Mouse (Mus musculus) myocyte (in vitro differentiated cells): ENCODE measurements around the gene Tmx2.

ENCODE experiments used
- CEBPB ChIP-seq: IDR thresholded peaks from 2 replicates; pipeline ENCODE4 v1.6.1; 2011; ENCODE audit warnings: mild to moderate bottlenecking, moderate library complexity; ENCODE audit not compliant: poor library complexity, insufficient read depth, severe bottlenecking
- E2F4 ChIP-seq: IDR thresholded peaks from one replicate; pipeline ENCODE4 v1.6.1; 2011; ENCODE audit warnings: mild to moderate bottlenecking, control low read depth, moderate library complexity; ENCODE audit not compliant: insufficient read depth
- MAX ChIP-seq: IDR thresholded peaks from one replicate; pipeline ENCODE4 v1.6.1; 2011; ENCODE audit warnings: low read depth, mild to moderate bottlenecking, control low read depth
- MYOD1 ChIP-seq, 3 experiments: IDR thresholded peaks; one replicate each; pipeline ENCODE4 v1.6.1; 2011; ENCODE audit warnings: control low read depth in 2 of 3, low read depth in 2 of 3, mild to moderate bottlenecking in 2 of 3, moderate library complexity in 1 of 3; ENCODE audit not compliant: insufficient read length in 2 of 3, control insufficient read depth in 1 of 3
- MYOG ChIP-seq, 3 experiments: IDR thresholded peaks; one replicate each; pipeline ENCODE4 v1.6.1; 2011; ENCODE audit warnings: control low read depth in 2 of 3, low read depth in 2 of 3, mild to moderate bottlenecking in 2 of 3; ENCODE audit not compliant: insufficient read length in 2 of 3, control insufficient read depth in 1 of 3, insufficient read depth in 1 of 3
- POLR2A ChIP-seq: IDR thresholded peaks from one replicate; pipeline ENCODE4 v1.6.1; 2011; ENCODE audit warnings: low read depth, mild to moderate bottlenecking, control low read depth, moderate library complexity; ENCODE audit not compliant: insufficient read length
- POLR2AphosphoS2 ChIP-seq: IDR thresholded peaks from one replicate; pipeline ENCODE4 v1.6.1; 2011; ENCODE audit warnings: low read depth, control low read depth; ENCODE audit not compliant: insufficient read length
- REST ChIP-seq: IDR thresholded peaks from one replicate; pipeline ENCODE4 v1.6.1; 2011; ENCODE audit warnings: mild to moderate bottlenecking, control low read depth, moderate library complexity; ENCODE audit not compliant: insufficient read depth, insufficient read length
- SRF ChIP-seq: IDR thresholded peaks from one replicate; pipeline ENCODE4 v1.6.1; 2011; ENCODE audit warnings: low read depth; ENCODE audit not compliant: control insufficient read depth, insufficient read length
- TCF12 ChIP-seq: IDR thresholded peaks from one replicate; pipeline ENCODE4 v1.6.1; 2011; ENCODE audit warnings: mild to moderate bottlenecking, control low read depth; ENCODE audit not compliant: poor library complexity, insufficient read depth, severe bottlenecking
- TCF3 ChIP-seq: IDR thresholded peaks from one replicate; pipeline ENCODE4 v1.6.1; 2011; ENCODE audit warnings: low read depth, control low read depth; ENCODE audit not compliant: insufficient read length
- USF1 ChIP-seq: IDR thresholded peaks from one replicate; pipeline ENCODE4 v1.6.1; 2011; ENCODE audit warnings: low read depth, mild to moderate bottlenecking, control low read depth, moderate library complexity

- TF ChIP-seq POLR2A = no peak
- no peak for TF ChIP-seq TCF12
- no peak for TF ChIP-seq E2F4
- no peak for TF ChIP-seq POLR2AphosphoS2
- TF ChIP-seq CEBPB = 0 out of 2 replicates have a peak, but pooled peaks have one; percentile 4
- no peak for TF ChIP-seq MAX
- TF ChIP-seq MYOG (IDR thresholded peaks at IDR 0.05; ENCODE audit: control insufficient read depth in 1 of 3, insufficient read depth in 1 of 3, insufficient read length in 2 of 3, low read depth in 2 of 3) = no peak
- no peak for TF ChIP-seq USF1
- TF ChIP-seq REST = no peak
- no peak for TF ChIP-seq TCF3
- no peak for TF ChIP-seq MYOD1 (IDR thresholded peaks at IDR 0.05; ENCODE audit: control insufficient read depth in 1 of 3, insufficient read length in 2 of 3, low read depth in 2 of 3)
- no peak for TF ChIP-seq SRF
Measured at GRCm38 (mm10) chr2:84635611-84636010, 43.3 kb downstream of the Tmx2 start.
